Mouse (Mus musculus): ENCODE data around the gene Ppp6r3. TPM values are rescaled to one million over a fixed set of nuclear protein-coding genes. Genes with fewer than 3 reads are reported as not detected.
A peak's percentile ranks its signal among the peaks of the same experiment; 100 is the strongest.

Ppp6r3 gene
- polyA plus RNA-seq, 1 experiment from 2014 or later: 60.1 TPM

DNA sequence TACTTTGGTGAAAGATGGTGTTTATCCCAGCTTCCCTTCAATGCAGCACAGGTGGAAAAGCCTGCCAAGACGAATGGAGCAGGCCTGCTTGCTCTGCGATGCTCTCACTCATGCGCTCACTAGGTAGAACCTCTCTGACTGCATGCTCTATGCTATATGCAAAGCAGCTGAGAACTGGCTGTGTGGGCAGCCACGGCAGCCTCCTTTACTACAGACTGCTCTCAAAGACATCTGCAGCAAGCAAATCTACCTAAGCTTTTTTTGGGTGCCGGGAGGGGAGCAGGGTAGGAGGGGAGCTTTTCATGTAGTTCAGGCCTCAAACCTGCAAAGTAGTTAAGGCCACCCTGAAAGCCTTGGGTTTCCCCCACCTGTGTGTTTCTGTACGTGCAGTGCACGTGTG, 92.7 kb downstream of the Ppp6r3 start:
- WGBS: 93% methylated on average over 7 of the region's 7 CpGs
- Histone ChIP-seq H3K4me2 (no peak overlapping the region), H3K27ac (no peak overlapping the region), H3K4me3 (no peak overlapping the region), H3K27me3 (no peaks in the 10 kb centered on the region), H3K4me1 (no peaks in the 10 kb centered on the region), H3K9ac (no peak overlapping the region), H3K36me3 (peaks cover 77% of the 10 kb centered on the region), H3K9me3 (no peaks in the 10 kb centered on the region)
- ATAC-seq (ENCODE audit: borderline replicate concordance, extremely low read depth, low FRiP score, low TSS enrichment): no peak

- WGBS: 87% methylated on average over 8 of the region's 8 CpGs
- Histone ChIP-seq H3K4me2 (no peak overlapping the region), H3K9ac (no peak overlapping the region), H3K4me3 (no peak overlapping the region), H3K27ac (no peak overlapping the region), H3K36me3 (peaks cover 74% of the 10 kb centered on the region), H3K4me1 (no peaks in the 10 kb centered on the region), H3K9me3 (no peaks in the 10 kb centered on the region), H3K27me3 (no peaks in the 10 kb centered on the region)
- ATAC-seq (ENCODE audit: borderline replicate concordance, extremely low read depth, low FRiP score, low TSS enrichment): no peak
Observed at GRCm38 (mm10) chr19:3480101-3480500, 95.4 kb downstream of the Ppp6r3 start.

DNA sequence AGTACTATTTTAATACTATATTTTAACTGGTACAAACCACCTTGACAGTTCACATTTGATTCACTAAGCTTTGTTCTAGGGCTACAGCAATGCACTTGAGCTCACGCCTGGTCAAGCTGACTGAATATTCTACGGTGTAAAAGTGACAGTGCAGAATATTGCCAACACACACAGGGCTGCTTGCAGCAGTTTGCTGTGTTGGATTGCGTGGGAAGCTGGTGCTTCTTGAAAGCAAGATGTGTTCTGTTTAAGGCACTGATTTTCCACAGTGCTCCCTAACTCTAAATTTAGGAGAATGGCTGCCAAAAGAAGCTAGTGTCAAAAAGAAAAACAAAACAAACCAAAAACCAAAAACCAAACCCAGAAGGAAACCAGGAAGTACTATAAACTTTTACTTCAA, 98.6 kb downstream of the Ppp6r3 start:
- Histone ChIP-seq H3K4me2 (no peak overlapping the region), H3K9ac (no peak overlapping the region), H3K4me1 (no peaks in the 10 kb centered on the region), H3K27me3 (no peaks in the 10 kb centered on the region), H3K9me3 (no peaks in the 10 kb centered on the region), H3K27ac (no peak overlapping the region), H3K4me3 (no peak overlapping the region), H3K36me3 (peaks cover 78% of the 10 kb centered on the region)
- 93% methylated on average over 3 of the region's 3 CpGs for WGBS
- ATAC-seq (ENCODE audit: borderline replicate concordance, extremely low read depth, low FRiP score, low TSS enrichment): no peak

GRCm38 (mm10) chr19:3471218-3471617, 104.3 kb downstream of the Ppp6r3 start:
- H3K36me3 ChIP-seq: peaks cover 92% of the 10 kb centered on the region
- no peaks in the 10 kb centered on the region for H3K27me3 ChIP-seq
- H3K9me3 ChIP-seq: no peaks in the 10 kb centered on the region
- no peak for ATAC-seq (ENCODE audit: borderline replicate concordance, extremely low read depth, low FRiP score, low TSS enrichment)
- no peaks in the 10 kb centered on the region for H3K4me1 ChIP-seq
- 84% methylated on average over 2 of the region's 2 CpGs for WGBS
- H3K27ac ChIP-seq: no peak overlapping the region
- H3K4me2 ChIP-seq: no peak overlapping the region
- H3K9ac ChIP-seq: no peak overlapping the region
- no peak overlapping the region for H3K4me3 ChIP-seq

- H3K36me3 ChIP-seq: peaks cover 97% of the 10 kb centered on the region
- no peak overlapping the region for H3K4me3 ChIP-seq
- no peak overlapping the region for H3K4me2 ChIP-seq
- no peaks in the 10 kb centered on the region for H3K27me3 ChIP-seq
- 97% methylated on average over 7 of the region's 7 CpGs for WGBS
- H3K9ac ChIP-seq: no peak overlapping the region
- ATAC-seq (ENCODE audit: borderline replicate concordance, extremely low read depth, low FRiP score, low TSS enrichment): no peak
- H3K27ac ChIP-seq: no peak overlapping the region
- no peaks in the 10 kb centered on the region for H3K9me3 ChIP-seq
- no peaks in the 10 kb centered on the region for H3K4me1 ChIP-seq
Observed at GRCm38 (mm10) chr19:3467574-3467973, 108.0 kb downstream of the Ppp6r3 start.

GRCm38 (mm10) chr19:3459986-3460385, 115.6 kb downstream of the Ppp6r3 start:
- no peak overlapping the region for H3K9ac ChIP-seq
- WGBS: 91% methylated on average over 3 of the region's 3 CpGs
- ATAC-seq (ENCODE audit: borderline replicate concordance, extremely low read depth, low FRiP score, low TSS enrichment): no peak
- no peak overlapping the region for H3K4me2 ChIP-seq
- no peak overlapping the region for H3K27ac ChIP-seq
- no peaks in the 10 kb centered on the region for H3K27me3 ChIP-seq
- no peak overlapping the region for H3K4me3 ChIP-seq
- no peaks in the 10 kb centered on the region for H3K9me3 ChIP-seq
- no peaks in the 10 kb centered on the region for H3K4me1 ChIP-seq
- H3K36me3 ChIP-seq: peaks cover 93% of the 10 kb centered on the region

- Histone ChIP-seq H3K9me3 (no peaks in the 10 kb centered on the region), H3K4me3 (no peak overlapping the region), H3K27me3 (no peaks in the 10 kb centered on the region), H3K4me2 (no peak overlapping the region), H3K9ac (no peak overlapping the region), H3K4me1 (no peaks in the 10 kb centered on the region), H3K27ac (no peak overlapping the region), H3K36me3 (peaks cover 92% of the 10 kb centered on the region)
- WGBS: 85% methylated on average over 6 of the region's 6 CpGs
- ATAC-seq (ENCODE audit: borderline replicate concordance, extremely low read depth, low FRiP score, low TSS enrichment): no peak
Observed at GRCm38 (mm10) chr19:3458331-3459099, 117.0 kb downstream of the Ppp6r3 start.

DNA sequence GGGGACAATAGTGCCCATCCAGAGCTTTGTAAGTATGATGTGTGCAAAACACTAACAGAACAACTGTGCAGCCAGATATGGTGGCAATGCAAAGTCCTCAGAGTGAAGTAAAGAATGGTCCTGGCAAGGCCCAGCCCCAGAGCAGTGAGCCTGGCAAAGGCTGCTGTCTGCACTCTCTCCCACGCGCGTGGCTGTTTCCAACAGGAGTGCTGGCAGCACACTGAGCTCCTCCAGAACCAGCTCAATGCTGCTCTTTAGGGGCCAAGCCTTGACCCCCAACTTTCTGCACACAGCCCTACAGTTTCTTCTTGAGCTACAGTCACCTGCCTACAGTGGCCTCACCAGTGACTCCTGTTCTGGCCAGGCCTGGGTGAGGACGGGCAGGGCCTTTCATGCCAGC, 117.8 kb downstream of the Ppp6r3 start:
- WGBS: 89% methylated on average over 4 of the region's 4 CpGs
- Histone ChIP-seq H3K4me3 (no peak overlapping the region), H3K9me3 (no peaks in the 10 kb centered on the region), H3K4me2 (no peak overlapping the region), H3K27ac (no peak overlapping the region), H3K36me3 (peaks cover 84% of the 10 kb centered on the region), H3K27me3 (no peaks in the 10 kb centered on the region), H3K9ac (no peak overlapping the region), H3K4me1 (no peaks in the 10 kb centered on the region)
- ATAC-seq (ENCODE audit: borderline replicate concordance, extremely low read depth, low FRiP score, low TSS enrichment): no peak

DNA sequence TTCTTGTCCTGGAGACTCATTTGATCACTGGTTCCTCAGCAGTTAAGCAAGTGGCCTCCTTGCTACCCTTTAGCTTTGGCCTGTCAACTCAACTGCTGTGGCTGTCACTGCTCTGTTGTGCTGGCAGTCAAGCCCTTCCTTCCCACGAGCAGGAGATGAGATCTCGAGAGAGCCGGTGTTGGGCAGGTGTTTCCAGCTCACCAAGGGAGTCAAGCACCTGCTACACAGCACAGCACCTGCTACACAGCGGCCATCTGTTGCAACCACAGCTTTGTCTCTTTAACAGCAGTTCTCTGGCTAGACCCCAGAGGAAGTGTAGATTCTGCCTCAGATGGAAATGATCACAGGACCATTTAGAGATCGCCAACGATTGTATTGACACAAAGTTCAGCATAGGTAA, 123.9 kb downstream of the Ppp6r3 start:
- Histone ChIP-seq H3K36me3 (peaks cover 27% of the 10 kb centered on the region), H3K4me3 (no peak overlapping the region), H3K9ac (no peak overlapping the region), H3K27me3 (no peaks in the 10 kb centered on the region), H3K4me2 (no peak overlapping the region), H3K4me1 (0 out of 2 replicates have a peak, but pooled peaks cover 4% of the 10 kb centered on the region), H3K27ac (no peak overlapping the region), H3K9me3 (no peaks in the 10 kb centered on the region)
- 0 out of 2 replicates have a peak, but pooled peaks have one; percentile 44 for ATAC-seq (ENCODE audit: borderline replicate concordance, extremely low read depth, low FRiP score, low TSS enrichment)
- 42% methylated on average over 6 of the region's 6 CpGs for WGBS

DNA sequence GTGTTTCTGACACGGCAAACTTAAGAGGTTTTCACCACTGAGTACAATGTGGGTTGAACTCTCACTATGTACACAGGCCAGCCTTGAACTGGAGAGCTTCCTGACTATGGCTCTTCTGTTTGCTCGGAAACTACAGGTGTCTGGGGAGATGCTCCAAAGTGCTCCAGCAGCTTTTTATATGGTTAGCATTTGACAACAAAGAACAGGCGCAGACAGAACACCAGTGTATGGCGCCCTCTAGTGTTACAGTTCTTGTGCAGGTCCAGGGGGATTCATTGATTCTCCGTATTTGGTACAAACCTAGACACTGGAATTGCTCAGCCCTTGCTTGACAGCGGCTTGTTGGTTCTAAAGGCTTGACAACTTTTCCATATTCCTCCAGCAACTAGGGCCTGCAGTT, 124.4 kb downstream of the Ppp6r3 start:
- H3K9ac ChIP-seq: no peak overlapping the region
- H3K4me3 ChIP-seq: no peak overlapping the region
- peak; percentile 61; the same call in 1 of the 2 replicates for ATAC-seq (ENCODE audit: borderline replicate concordance, extremely low read depth, low FRiP score, low TSS enrichment)

DNA sequence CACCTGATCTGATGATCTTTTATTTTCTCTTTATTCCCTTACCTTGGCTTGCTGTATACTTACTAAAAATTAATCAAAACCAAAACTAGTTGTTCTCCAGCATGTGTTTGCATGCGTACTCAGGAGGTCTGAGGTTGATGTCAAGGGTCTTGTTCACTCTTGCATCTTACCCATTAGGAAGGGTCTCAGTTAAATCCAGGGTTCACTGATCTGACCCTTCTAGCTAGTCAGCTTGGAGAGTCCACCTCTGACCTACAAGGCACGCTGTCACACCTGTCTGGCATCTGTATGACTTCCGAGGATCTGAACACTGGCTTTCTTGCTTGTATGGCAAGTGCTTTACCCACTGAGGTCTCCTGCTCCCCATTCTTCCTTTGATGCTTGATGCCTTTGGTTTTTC, 124.8 kb downstream of the Ppp6r3 start:
- ATAC-seq (ENCODE audit: borderline replicate concordance, extremely low read depth, low FRiP score, low TSS enrichment): no peak

More for the DNA sequence above, 124.4 kb downstream of the Ppp6r3 start:
- peaks cover 26% of the 10 kb centered on the region for H3K36me3 ChIP-seq
- no peak overlapping the region for H3K27ac ChIP-seq
- H3K4me1 ChIP-seq: 0 out of 2 replicates have a peak, but pooled peaks cover 4% of the 10 kb centered on the region
- 20% methylated on average over 6 of the region's 6 CpGs for WGBS
- no peak overlapping the region for H3K4me2 ChIP-seq
- no peaks in the 10 kb centered on the region for H3K9me3 ChIP-seq
- H3K27me3 ChIP-seq: no peaks in the 10 kb centered on the region

GRCm38 (mm10) chr19:3449248-3449647, 126.3 kb downstream of the Ppp6r3 start:
- H3K9ac ChIP-seq: no peak overlapping the region
- H3K27ac ChIP-seq: no peak overlapping the region
- no peak overlapping the region for H3K4me3 ChIP-seq
- H3K9me3 ChIP-seq: no peaks in the 10 kb centered on the region
- no peak overlapping the region for H3K4me2 ChIP-seq
- H3K4me1 ChIP-seq: 0 out of 2 replicates have a peak, but pooled peaks cover 4% of the 10 kb centered on the region
- no peak for ATAC-seq (ENCODE audit: borderline replicate concordance, extremely low read depth, low FRiP score, low TSS enrichment)
- peaks cover 7% of the 10 kb centered on the region for H3K36me3 ChIP-seq
- no peaks in the 10 kb centered on the region for H3K27me3 ChIP-seq
- 50% methylated on average over 3 of the region's 3 CpGs for WGBS

More for the DNA sequence above, 124.8 kb downstream of the Ppp6r3 start:
- H3K27ac ChIP-seq: no peak overlapping the region
- no peak overlapping the region for H3K4me3 ChIP-seq
- H3K4me2 ChIP-seq: no peak overlapping the region
- no peak overlapping the region for H3K9ac ChIP-seq
- 77% methylated on average over 3 of the region's 3 CpGs for WGBS
- H3K9me3 ChIP-seq: no peaks in the 10 kb centered on the region
- 0 out of 2 replicates have a peak, but pooled peaks cover 4% of the 10 kb centered on the region for H3K4me1 ChIP-seq
- no peaks in the 10 kb centered on the region for H3K27me3 ChIP-seq
- H3K36me3 ChIP-seq: peaks cover 22% of the 10 kb centered on the region

Data from lung, embryonic 15.5 days (tissue).